Mouse (Mus musculus): Measurements from ENCODE around the gene Tmcc3. TPM values are rescaled to one million over a fixed set of nuclear protein-coding genes. Genes with fewer than 3 reads are reported as not detected.

The Tmcc3 gene
- total RNA-seq, 2 experiments from 2014 or later = 24.6 to 34.6 TPM

- intact Hi-C loops (cut with DNase I) = no loop called here
- DNase-seq (ENCODE audit: low spot score) = no peak
These were observed 249.6 kb downstream of the Tmcc3 start for GRCm38 (mm10) chr10:94561351-94561750.

- intact Hi-C loops (cut with DNase I) = loop anchor here (2.0 kb wide), 1 partner anchor 153 kb away; no protein-coding TSS in a partner anchor
- no peak for DNase-seq (ENCODE audit: low spot score)
These were observed 250.4 kb downstream of the Tmcc3 start for GRCm38 (mm10) chr10:94562188-94562587.

GRCm38 (mm10) chr10:94562991-94563390 lies 251.2 kb downstream of the Tmcc3 start:
- intact Hi-C loops (cut with DNase I) = loop anchor here (2.0 kb wide), 1 partner anchor 154 kb away; no protein-coding TSS in a partner anchor
- DNase-seq (ENCODE audit: low spot score) = no peak

GRCm38 (mm10) chr10:94565410-94566221 lies 253.9 kb downstream of the Tmcc3 start:
- DNase-seq (ENCODE audit: low spot score) = no peak
- intact Hi-C loops (cut with DNase I) = no loop called here

- no peak for DNase-seq (ENCODE audit: low spot score)
- intact Hi-C loops (cut with DNase I) = no loop called here
These were observed 254.6 kb downstream of the Tmcc3 start for GRCm38 (mm10) chr10:94566222-94566868.

- DNase-seq (ENCODE audit: low spot score) = no peak
These were observed 255.5 kb downstream of the Tmcc3 start for GRCm38 (mm10) chr10:94567251-94567650.

GRCm38 (mm10) chr10:94567915-94568314 lies 256.2 kb downstream of the Tmcc3 start:
- DNase-seq (ENCODE audit: low spot score) = no peak
- intact Hi-C loops (cut with DNase I) = no loop called here

More at GRCm38 (mm10) chr10:94567251-94567650, 255.5 kb downstream of the Tmcc3 start:
- intact Hi-C loops (cut with DNase I) = no loop called here

- DNase-seq (ENCODE audit: low spot score) = no peak
- intact Hi-C loops (cut with DNase I) = no loop called here
These were observed 257.1 kb downstream of the Tmcc3 start for GRCm38 (mm10) chr10:94568867-94569266.

GRCm38 (mm10) chr10:94569731-94570130 lies 258.0 kb downstream of the Tmcc3 start:
- no peak for DNase-seq (ENCODE audit: low spot score)
- intact Hi-C loops (cut with DNase I) = no loop called here

- DNase-seq (ENCODE audit: low spot score) = no peak
- intact Hi-C loops (cut with DNase I) = loop anchor here (2.0 kb wide), 1 partner anchor 51 kb away; no protein-coding TSS in a partner anchor
These were observed 260.3 kb downstream of the Tmcc3 start for GRCm38 (mm10) chr10:94571927-94572620.

- DNase-seq (ENCODE audit: low spot score) = peak; percentile 45
- intact Hi-C loops (cut with DNase I) = loop anchor here (2.0 kb wide), 1 partner anchor 52 kb away; no protein-coding TSS in a partner anchor
These were observed 261.0 kb downstream of the Tmcc3 start for GRCm38 (mm10) chr10:94572772-94573171.

- intact Hi-C loops (cut with DNase I) = loop anchor here (5.0 kb wide), 2 partner anchors 92 to 147 kb away; no protein-coding TSS in a partner anchor
- peak; percentile 61 for DNase-seq (ENCODE audit: low spot score)
These were observed 262.9 kb downstream of the Tmcc3 start for GRCm38 (mm10) chr10:94574451-94575333.

GRCm38 (mm10) chr10:94575958-94576357 lies 264.2 kb downstream of the Tmcc3 start:
- peak; percentile 60 for DNase-seq (ENCODE audit: low spot score)
- intact Hi-C loops (cut with DNase I) = loop anchor here (5.0 kb wide), 2 partner anchors 94 to 149 kb away; no protein-coding TSS in a partner anchor

GRCm38 (mm10) chr10:94578870-94579269 lies 267.1 kb downstream of the Tmcc3 start:
- DNase-seq (ENCODE audit: low spot score) = no peak
- intact Hi-C loops (cut with DNase I) = loop anchor here (5.0 kb wide), 2 partner anchors 97 to 152 kb away; no protein-coding TSS in a partner anchor

GRCm38 (mm10) chr10:94581384-94581783 lies 269.6 kb downstream of the Tmcc3 start:
- no peak for DNase-seq (ENCODE audit: low spot score)
- intact Hi-C loops (cut with DNase I) = no loop called here

GRCm38 (mm10) chr10:94583714-94584113 lies 272.0 kb downstream of the Tmcc3 start:
- intact Hi-C loops (cut with DNase I) = no loop called here
- DNase-seq (ENCODE audit: low spot score) = no peak

GRCm38 (mm10) chr10:94584851-94585359 lies 273.2 kb downstream of the Tmcc3 start:
- DNase-seq (ENCODE audit: low spot score) = no peak

GRCm38 (mm10) chr10:94585819-94586218 lies 274.1 kb downstream of the Tmcc3 start:
- DNase-seq (ENCODE audit: low spot score) = no peak
- intact Hi-C loops (cut with DNase I) = no loop called here

More at GRCm38 (mm10) chr10:94584851-94585359, 273.2 kb downstream of the Tmcc3 start:
- intact Hi-C loops (cut with DNase I) = no loop called here

GRCm38 (mm10) chr10:94588976-94589375 lies 277.2 kb downstream of the Tmcc3 start:
- no peak for DNase-seq (ENCODE audit: low spot score)
- intact Hi-C loops (cut with DNase I) = no loop called here
